10 mouse cellular contexts compared by ENCODE assay signal in the genomic region with DNA sequence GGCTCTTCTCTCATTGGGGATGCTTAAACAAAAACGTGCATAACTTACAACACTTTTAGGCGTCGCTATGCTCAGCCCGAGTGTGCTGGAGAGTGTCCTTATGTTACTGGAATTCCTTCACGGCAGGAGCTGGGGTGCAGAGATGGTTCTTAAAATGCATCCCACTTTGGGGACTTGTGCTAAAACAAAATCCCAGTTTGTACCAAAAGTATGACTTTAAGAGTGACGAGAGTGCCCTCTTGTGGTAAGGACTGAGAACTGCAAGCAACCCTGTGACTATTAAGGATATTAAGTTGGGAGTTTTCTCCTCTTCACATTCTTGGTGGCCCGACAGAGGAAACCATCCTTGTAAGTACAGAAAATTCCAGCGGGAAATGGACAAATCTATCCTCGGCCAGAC.
A peak's percentile ranks its signal among the peaks of the same experiment; 100 is the strongest.
DNase-seq lines count a peak whose midpoint lies in the region; ATAC-seq and TF ChIP-seq lines count a peak whose summit lies in the region.
"Had no signal": no experiment of that assay in that cellular context is flagged by ENCODE, and none has a peak within 500 bp of the region (broad histone marks: within the 10 kb centered on the region; RNA-seq: fewer than 3 reads in every experiment).

No protein-coding gene starts in this region.

- H3K9me3 ChIP-seq in kidney, embryonic 15.5 days (replicated peaks): no peaks in the 10 kb centered on the region
- H3K9me3 ChIP-seq in midbrain, embryonic 14.5 days (ENCODE audit: control insufficient read depth, low read length): no peaks in the 10 kb centered on the region
- H3K9me3 ChIP-seq: embryonic facial prominence, embryonic 12.5 days; megakaryocyte, embryonic 14.5 days had no signal

- 0 out of 2 replicates have a peak, but pooled peaks cover 4% of the 10 kb centered on the region for H3K36me3 ChIP-seq in kidney, embryonic 15.5 days
- no peaks in the 10 kb centered on the region for H3K36me3 ChIP-seq in midbrain, embryonic 14.5 days (ENCODE audit: control insufficient read depth, insufficient read depth, low read length)
- H3K36me3 ChIP-seq in thymus, adult 2 months (ENCODE audit: control insufficient read depth, insufficient read depth, low read length): no peaks in the 10 kb centered on the region

- no peaks in the 10 kb centered on the region for H3K27me3 ChIP-seq in kidney, embryonic 15.5 days
- H3K27me3 ChIP-seq in midbrain, embryonic 14.5 days (ENCODE audit: control insufficient read depth, insufficient read depth, low read length): no peaks in the 10 kb centered on the region
- H3K27me3 ChIP-seq in thymus, adult 2 months (ENCODE audit: control insufficient read depth, insufficient read depth, low read length): no peaks in the 10 kb centered on the region
- H3K27me3 ChIP-seq: embryonic facial prominence, embryonic 12.5 days had no signal

- no peak for TF ChIP-seq CTCF in thymus, adult 2 months (IDR thresholded peaks at IDR 0.05; ENCODE audit: borderline replicate concordance, control insufficient read depth, extremely low read depth, insufficient read depth, low read length, poor library complexity)

- H3K4me1 ChIP-seq in kidney, embryonic 15.5 days: peaks cover 34% of the 10 kb centered on the region
- peaks cover 11% of the 10 kb centered on the region; the same call in 1 of the 2 replicates for H3K4me1 ChIP-seq in midbrain, embryonic 14.5 days (ENCODE audit: control insufficient read depth, insufficient read depth, low read length)
- no peaks in the 10 kb centered on the region for H3K4me1 ChIP-seq in thymus, adult 2 months (replicated peaks; ENCODE audit: control insufficient read depth, insufficient read depth, low read length)

- no peak for TF ChIP-seq POLR2A in thymus, adult 2 months (IDR thresholded peaks at IDR 0.05; ENCODE audit: control insufficient read depth, extremely low read depth, insufficient read depth, low read length, poor library complexity)

- ATAC-seq in kidney, embryonic 15.5 days (replicated peaks; ENCODE audit: low FRiP score): no peak
- ATAC-seq in midbrain, embryonic 14.5 days (ENCODE audit: low FRiP score, low TSS enrichment): no peak

- H3K27ac ChIP-seq in kidney, embryonic 15.5 days: no peak overlapping the region
- H3K27ac ChIP-seq in midbrain, embryonic 14.5 days (replicated peaks; ENCODE audit: low read depth, low read length): no peak overlapping the region
- H3K27ac ChIP-seq in thymus, adult 2 months (ENCODE audit: control insufficient read depth, insufficient read depth, low read length): no peak overlapping the region
- H3K27ac ChIP-seq: embryonic facial prominence, embryonic 12.5 days had no signal

- DNase-seq in kidney, adult 11 months: peak; percentile 31
- DNase-seq in adrenal gland, adult 18-20 months (ENCODE audit: low spot score in 2 of 2): peak; percentile 39 to 50
- DNase-seq in embryo, embryonic 10.5 days (ENCODE audit: low spot score): peak; percentile 91
- DNase-seq in heart, postnatal 14 days: peak; percentile 47 to 73
- DNase-seq in left cerebral cortex, adult 11 months (ENCODE audit: low spot score): peak; percentile 71
- DNase-seq in midbrain, embryonic 14.5 days: peak; percentile 94
- peak; percentile 43 for DNase-seq in thymus, adult 2 months

- H3K4me2 ChIP-seq in kidney, embryonic 15.5 days: no peak overlapping the region
- H3K4me2 ChIP-seq in midbrain, embryonic 14.5 days (ENCODE audit: low read length): no peak overlapping the region
- H3K4me2 ChIP-seq: embryonic facial prominence, embryonic 12.5 days had no signal

- WGBS in kidney, embryonic 15.5 days: 27% methylated on average over 9 of the region's 9 CpGs
- 22% methylated on average over 9 of the region's 9 CpGs for WGBS in midbrain, embryonic 14.5 days
- WGBS in thymus, adult 2 months: 46% methylated on average over 9 of the region's 9 CpGs

- no peak overlapping the region for H3K4me3 ChIP-seq in kidney, embryonic 15.5 days (replicated peaks)
- H3K4me3 ChIP-seq in midbrain, embryonic 14.5 days (replicated peaks; ENCODE audit: low read depth, low read length): no peak overlapping the region
- no peak overlapping the region for H3K4me3 ChIP-seq in thymus, adult 2 months (ENCODE audit: control insufficient read depth, insufficient read depth, low read length)
- H3K4me3 ChIP-seq: embryonic facial prominence, embryonic 12.5 days; megakaryocyte, embryonic 14.5 days had no signal

- no peak overlapping the region for H3K9ac ChIP-seq in kidney, embryonic 15.5 days
- H3K9ac ChIP-seq in midbrain, embryonic 14.5 days (replicated peaks; ENCODE audit: low read length): no peak overlapping the region
- H3K9ac ChIP-seq: embryonic facial prominence, embryonic 12.5 days had no signal

- intact Hi-C loops in heart, postnatal 14 days (cut with DNase I): loop anchor here (2.0 to 10.0 kb wide), 3 partner anchors 690 to 894 kb away; no protein-coding TSS in a partner anchor

Comparison
In these comparisons a context has a peak if more than half of its experiments do, and no peak if none do; other contexts are left out.
1. DNase-seq: peak in every context shown above with its lines; median percentile 94 in midbrain, embryonic 14.5 days; 91 in embryo, embryonic 10.5 days; 71 in left cerebral cortex, adult 11 months; 60 in heart, postnatal 14 days; 44 in adrenal gland, adult 18-20 months; 43 in thymus, adult 2 months; 31 in kidney, adult 11 months.